Mouse (Mus musculus): ENCODE data around the gene Tmc7. TPM values are rescaled to one million over a fixed set of nuclear protein-coding genes. Genes with fewer than 3 reads are reported as not detected.

Tmc7 gene
- polyA plus RNA-seq, 1 experiment from 2014 or later: 2.4 TPM

- WGBS: 3% methylated on average over 67 of the region's 67 CpGs
- H3K4me1 ChIP-seq (ENCODE audit: control insufficient read depth in 2 of 2, insufficient read depth in 2 of 2, low read length in 2 of 2): peaks cover 4 to 33% of the 10 kb centered on the region in 2 experiments
- H3K4me2 ChIP-seq (ENCODE audit: low read length): peak overlapping the region; percentile 89
- H3K4me3 ChIP-seq (ENCODE audit: control insufficient read depth in 1 of 2, insufficient read depth in 1 of 2, low read depth in 1 of 2, low read length in 2 of 2): peak overlapping the region; percentile 76 to 83
- peak overlapping the region; percentile 93 for H3K9ac ChIP-seq (ENCODE audit: low read length)
- H3K36me3 ChIP-seq (ENCODE audit: control insufficient read depth, insufficient read depth, low read length): peaks cover 18% of the 10 kb centered on the region
- ATAC-seq (ENCODE audit: insufficient number of reproducible peaks, insufficient read depth, low FRiP score, low read depth): peak; percentile 48; the same call in 1 of the 2 replicates
- peaks cover 17% of the 10 kb centered on the region for H3K27me3 ChIP-seq (ENCODE audit: control insufficient read depth, insufficient read depth, low read length)
- H3K9me3 ChIP-seq (ENCODE audit: control insufficient read depth, low read length): no peaks in the 10 kb centered on the region
- peak overlapping the region; percentile 74 to 89 for H3K27ac ChIP-seq (replicated peaks in 1 of 2; ENCODE audit: control insufficient read depth in 1 of 2, insufficient read depth in 1 of 2, low read depth in 2 of 2, low read length in 2 of 2)
Measured at GRCm38 (mm10) chr7:118490666-118491430, 93.7 kb downstream of the Tmc7 start.

- Histone ChIP-seq H3K4me3 (ENCODE audit: control insufficient read depth in 1 of 2, insufficient read depth in 1 of 2, low read depth in 1 of 2, low read length in 2 of 2) (peak overlapping the region; percentile 76 to 83), H3K36me3 (ENCODE audit: control insufficient read depth, insufficient read depth, low read length) (peaks cover 26% of the 10 kb centered on the region), H3K4me1 (ENCODE audit: control insufficient read depth in 2 of 2, insufficient read depth in 2 of 2, low read length in 2 of 2) (peaks cover 4 to 33% of the 10 kb centered on the region in 2 experiments), H3K4me2 (ENCODE audit: low read length) (peak overlapping the region; percentile 89), H3K27me3 (ENCODE audit: control insufficient read depth, insufficient read depth, low read length) (peaks cover 14% of the 10 kb centered on the region), H3K9me3 (ENCODE audit: control insufficient read depth, low read length) (no peaks in the 10 kb centered on the region), H3K27ac (replicated peaks in 1 of 2; ENCODE audit: control insufficient read depth in 1 of 2, insufficient read depth in 1 of 2, low read depth in 2 of 2, low read length in 2 of 2) (peak overlapping the region in 1 of 2 experiments; percentile 89; a peak in 1 of 4 replicates), H3K9ac (ENCODE audit: low read length) (peak overlapping the region; percentile 93)
- no peak for ATAC-seq (ENCODE audit: insufficient number of reproducible peaks, insufficient read depth, low FRiP score, low read depth)
- WGBS: 26% methylated on average over 57 of the region's 57 CpGs
Measured at GRCm38 (mm10) chr7:118489706-118490665, 94.5 kb downstream of the Tmc7 start.

- peak overlapping the region; percentile 44 for H3K9ac ChIP-seq (ENCODE audit: low read length)
- H3K27ac ChIP-seq (replicated peaks in 1 of 2; ENCODE audit: control insufficient read depth in 1 of 2, insufficient read depth in 1 of 2, low read depth in 2 of 2, low read length in 2 of 2): peak overlapping the region in 1 of 2 experiments; percentile 44; a peak in 3 of 4 replicates
- WGBS: 23% methylated on average over 8 of the region's 8 CpGs
Measured at GRCm38 (mm10) chr7:118488060-118488664, 96.4 kb downstream of the Tmc7 start.

GRCm38 (mm10) chr7:118486917-118487316 lies 97.6 kb downstream of the Tmc7 start:
- Histone ChIP-seq H3K4me3 (ENCODE audit: control insufficient read depth in 1 of 2, insufficient read depth in 1 of 2, low read depth in 1 of 2, low read length in 2 of 2) (no peak overlapping the region), H3K9me3 (ENCODE audit: control insufficient read depth, low read length) (no peaks in the 10 kb centered on the region), H3K27ac (replicated peaks in 1 of 2; ENCODE audit: control insufficient read depth in 1 of 2, insufficient read depth in 1 of 2, low read depth in 2 of 2, low read length in 2 of 2) (no peak overlapping the region), H3K4me1 (ENCODE audit: control insufficient read depth in 2 of 2, insufficient read depth in 2 of 2, low read length in 2 of 2) (peaks cover 4 to 30% of the 10 kb centered on the region in 2 experiments), H3K36me3 (ENCODE audit: control insufficient read depth, insufficient read depth, low read length) (peaks cover 29% of the 10 kb centered on the region), H3K4me2 (ENCODE audit: low read length) (no peak overlapping the region), H3K9ac (ENCODE audit: low read length) (no peak overlapping the region), H3K27me3 (ENCODE audit: control insufficient read depth, insufficient read depth, low read length) (peaks cover 14% of the 10 kb centered on the region)
- no peak for ATAC-seq (ENCODE audit: insufficient number of reproducible peaks, insufficient read depth, low FRiP score, low read depth)
- WGBS: 53% methylated on average over 5 of the region's 5 CpGs

More at GRCm38 (mm10) chr7:118488060-118488664, 96.4 kb downstream of the Tmc7 start:
- Histone ChIP-seq H3K27me3 (ENCODE audit: control insufficient read depth, insufficient read depth, low read length) (peaks cover 14% of the 10 kb centered on the region), H3K9me3 (ENCODE audit: control insufficient read depth, low read length) (no peaks in the 10 kb centered on the region), H3K4me2 (ENCODE audit: low read length) (peak overlapping the region; percentile 89), H3K4me1 (ENCODE audit: control insufficient read depth in 2 of 2, insufficient read depth in 2 of 2, low read length in 2 of 2) (peaks cover 4 to 33% of the 10 kb centered on the region in 2 experiments), H3K4me3 (ENCODE audit: control insufficient read depth in 1 of 2, insufficient read depth in 1 of 2, low read depth in 1 of 2, low read length in 2 of 2) (peak overlapping the region; percentile 13 to 22; a peak in 3 of 4 replicates), H3K36me3 (ENCODE audit: control insufficient read depth, insufficient read depth, low read length) (peaks cover 29% of the 10 kb centered on the region)
- ATAC-seq (ENCODE audit: insufficient number of reproducible peaks, insufficient read depth, low FRiP score, low read depth): no peak

Other genes starting within 250 kb of the Tmc7 start
- 1.5 and 1.6 TPM in 2 replicates for gene Syt17, start 136.5 kb downstream of the Tmc7 start, polyA plus RNA-seq (2014; fragmentation: Nextera tagmentation; extraction: Ambion mirVana)
- gene Itpripl2, start 92.8 kb downstream of the Tmc7 start, polyA plus RNA-seq (2014; fragmentation: Nextera tagmentation; extraction: Ambion mirVana): 2.4 and 2.5 TPM in 2 replicates
- gene Coq7, start 51.4 kb downstream of the Tmc7 start, polyA plus RNA-seq (2014; fragmentation: Nextera tagmentation; extraction: Ambion mirVana): 204 and 206 TPM in 2 replicates
- 0.08 and 0.30 TPM in 2 replicates for gene Tmc5, start 12.6 kb upstream of the Tmc7 start, polyA plus RNA-seq (2014; fragmentation: Nextera tagmentation; extraction: Ambion mirVana)
- 87.3 and 87.5 TPM in 2 replicates for gene Gde1, start 121.0 kb upstream of the Tmc7 start, polyA plus RNA-seq (2014; fragmentation: Nextera tagmentation; extraction: Ambion mirVana)
- 4.2 and 4.4 TPM in 2 replicates for gene Ccp110, start 127.8 kb upstream of the Tmc7 start, polyA plus RNA-seq (2014; fragmentation: Nextera tagmentation; extraction: Ambion mirVana)
- 53.5 and 55.2 TPM in 2 replicates for gene Vps35l, start 155.5 kb upstream of the Tmc7 start, polyA plus RNA-seq (2014; fragmentation: Nextera tagmentation; extraction: Ambion mirVana)